Mouse (Mus musculus) neural tube, embryonic 12.5 days (tissue): ENCODE measurements around the gene Arl13b. TPM values are rescaled to one million over a fixed set of nuclear protein-coding genes. Genes with fewer than 3 reads are reported as not detected.

ENCODE experiments used
- ATAC-seq: fragments of 200-750 bp; cut with Nextera tagmentation; 2 replicates; pipeline ENCODE4 v1.8.0; 2017; ENCODE audit warnings: low read depth, mild to moderate bottlenecking, moderate TSS enrichment, moderate library complexity; ENCODE audit not compliant: low FRiP score
- H3K27ac ChIP-seq: fragments of 300-500 bp; sonication (generic); 2 replicates; pipeline ENCODE4 v1.5.1; 2016
- H3K27me3 ChIP-seq: fragments of 300-500 bp; sonication (generic); replicated peaks from 2 replicates; pipeline ENCODE4 v1.6.1; 2016; ENCODE audit warnings: mild to moderate bottlenecking
- H3K36me3 ChIP-seq: fragments of 300-500 bp; sonication (generic); 2 replicates; pipeline ENCODE4 v1.6.1; 2016; ENCODE audit warnings: mild to moderate bottlenecking
- H3K4me1 ChIP-seq: fragments of 300-500 bp; sonication (generic); 2 replicates; pipeline ENCODE4 v1.6.1; 2016
- H3K4me2 ChIP-seq: fragments of 300-500 bp; sonication (generic); replicated peaks from 2 replicates; pipeline ENCODE4 v1.6.1; 2016; ENCODE audit warnings: mild to moderate bottlenecking
- H3K4me3 ChIP-seq: fragments of 300-500 bp; sonication (generic); 2 replicates; pipeline ENCODE4 v1.5.1; 2016
- H3K9ac ChIP-seq: fragments of 300-500 bp; sonication (generic); 2 replicates; pipeline ENCODE4 v1.6.1; 2016; ENCODE audit warnings: mild to moderate bottlenecking
- H3K9me3 ChIP-seq: fragments of 300-500 bp; sonication (generic); 2 replicates; pipeline ENCODE4 v1.6.1; 2016; ENCODE audit warnings: mild to moderate bottlenecking
- WGBS: fragments of 180-500 bp; shearing (Covaris S2); methylation state at CpG from one replicate; pipeline ENCODE4 v1.1.7; 2016; 5-methylcytosine and 5-hydroxymethylcytosine counted together
- polyA plus RNA-seq: library from polyadenylated mRNA; unstranded; fragments of >200 nt; fragmentation: Nextera tagmentation; extraction: Ambion mirVana; gene quantifications from 2 replicates; pipeline ENCODE4 v1.2.1, GENCODE M21; 2016

The Arl13b gene
- polyA plus RNA-seq, 1 experiment from 2014 or later: 18.0 TPM

DNA sequence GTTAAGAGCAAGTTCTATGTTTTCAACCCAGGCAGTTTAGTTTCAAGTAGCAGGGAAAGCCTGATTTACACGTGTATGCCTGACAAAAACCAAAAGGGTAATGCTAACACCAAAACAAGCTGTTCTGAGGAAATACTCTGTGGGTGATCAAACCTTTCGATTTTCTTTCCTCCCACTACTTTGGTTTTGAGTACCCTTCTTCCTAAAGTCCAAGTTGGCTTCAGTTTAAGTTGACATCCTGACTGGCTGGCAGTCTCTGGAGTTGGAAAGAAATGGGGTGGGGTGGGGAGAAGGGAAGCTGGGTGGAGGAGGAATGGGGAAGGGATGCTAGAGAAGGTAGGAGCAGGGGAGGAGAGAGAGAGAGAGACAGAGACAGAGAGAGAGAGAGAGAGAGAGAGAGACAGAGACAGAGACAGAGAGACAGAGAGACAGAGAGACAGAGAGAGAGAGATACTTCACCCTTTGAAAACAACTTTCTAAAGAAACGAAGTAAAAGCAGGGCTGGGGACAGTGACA, 6.8 kb upstream of the Arl13b start:
- Histone ChIP-seq H3K36me3 (no peaks in the 10 kb centered on the region), H3K4me2 (peak overlapping the region; percentile 91), H3K9me3 (no peaks in the 10 kb centered on the region), H3K9ac (peak overlapping the region; percentile 69), H3K4me3 (peak overlapping the region; percentile 52), H3K27ac (no peak overlapping the region), H3K4me1 (no peaks in the 10 kb centered on the region), H3K27me3 (no peaks in the 10 kb centered on the region)
- no peak for ATAC-seq
- WGBS: 15% methylated on average over 3 of the region's 3 CpGs

- Histone ChIP-seq H3K9me3 (no peaks in the 10 kb centered on the region), H3K27ac (no peak overlapping the region), H3K36me3 (no peaks in the 10 kb centered on the region), H3K27me3 (no peaks in the 10 kb centered on the region), H3K4me1 (no peaks in the 10 kb centered on the region), H3K4me3 (no peak overlapping the region), H3K4me2 (no peak overlapping the region), H3K9ac (no peak overlapping the region)
- ATAC-seq: peak; percentile 12; the same call in 1 of the 2 replicates
- 86% methylated on average over 3 of the region's 3 CpGs for WGBS
Observed at GRCm38 (mm10) chr16:62852464-62853252, 5.8 kb upstream of the Arl13b start.

DNA sequence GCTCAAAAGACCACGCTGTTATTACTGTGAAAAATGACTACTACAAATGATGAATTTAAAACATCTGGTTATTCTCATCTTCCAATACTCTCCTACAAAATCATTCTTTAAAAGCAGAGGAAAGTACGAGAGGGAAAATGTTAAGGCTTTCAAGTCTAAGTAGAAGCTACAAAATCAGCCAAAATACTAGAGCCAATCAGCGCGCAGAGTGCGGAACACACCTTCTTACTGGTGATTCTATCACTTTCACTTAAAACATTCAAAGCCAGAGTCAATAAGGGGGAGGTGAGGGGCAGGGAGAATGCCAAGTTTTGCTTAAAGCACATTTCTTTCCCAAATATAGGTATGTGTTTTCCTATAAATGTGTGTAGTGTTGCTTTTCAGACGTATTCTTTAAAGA, 1.5 kb downstream of the Arl13b start:
- Histone ChIP-seq H3K4me2 (peak overlapping the region; percentile 88; the same call in 1 of the 2 replicates), H3K4me1 (peaks cover 9% of the 10 kb centered on the region; the same call in 1 of the 2 replicates), H3K9ac (no peak overlapping the region), H3K9me3 (no peaks in the 10 kb centered on the region), H3K27ac (no peak overlapping the region), H3K4me3 (no peak overlapping the region), H3K27me3 (no peaks in the 10 kb centered on the region), H3K36me3 (no peaks in the 10 kb centered on the region)
- ATAC-seq: no peak
- WGBS: 92% methylated on average over 6 of the region's 6 CpGs

DNA sequence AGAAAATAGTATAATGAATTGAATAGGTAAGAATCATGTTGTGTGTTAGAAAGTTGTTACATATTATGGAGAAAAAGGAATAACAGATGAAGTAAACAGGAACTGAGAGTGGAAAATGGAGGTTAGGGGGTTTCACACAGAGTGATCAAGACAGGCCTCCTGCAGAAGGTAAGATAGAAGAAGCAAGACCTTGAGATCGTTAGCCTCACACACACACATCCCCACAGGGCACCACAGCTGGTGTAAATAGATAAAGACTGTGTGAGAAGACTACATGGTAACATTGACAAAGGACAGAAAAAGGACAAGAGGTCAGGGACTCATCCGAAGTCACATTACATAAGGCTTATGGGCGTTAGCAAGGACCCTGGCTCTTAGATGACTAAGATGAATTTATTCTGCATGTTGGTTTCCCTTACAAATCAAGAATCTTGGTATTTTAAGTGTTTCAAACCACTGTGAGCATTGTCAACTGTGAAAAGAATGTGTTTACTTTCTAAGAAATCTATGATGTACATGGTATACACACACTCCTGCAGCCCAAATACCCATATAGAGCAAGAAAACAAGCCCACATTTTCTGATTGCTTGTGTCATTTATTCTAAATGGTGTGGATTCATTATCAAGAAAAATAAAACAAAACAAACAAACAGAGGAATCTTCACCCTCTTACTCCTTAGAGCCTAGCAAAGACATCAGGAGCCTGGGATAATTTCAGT, 12.7 kb downstream of the Arl13b start:
- Histone ChIP-seq H3K4me3 (no peak overlapping the region), H3K36me3 (no peaks in the 10 kb centered on the region), H3K9me3 (no peaks in the 10 kb centered on the region), H3K9ac (no peak overlapping the region), H3K4me1 (no peaks in the 10 kb centered on the region; the same call in 1 of the 2 replicates), H3K4me2 (no peak overlapping the region), H3K27me3 (no peaks in the 10 kb centered on the region), H3K27ac (no peak overlapping the region)
- WGBS: 74% methylated on average over 3 of the region's 3 CpGs
- no peak for ATAC-seq

- 19% methylated on average over 4 of the region's 4 CpGs for WGBS
- no peaks in the 10 kb centered on the region for H3K4me1 ChIP-seq
- no peak overlapping the region for H3K4me2 ChIP-seq
- H3K27ac ChIP-seq: no peak overlapping the region
- no peak overlapping the region for H3K9ac ChIP-seq
- no peak overlapping the region for H3K4me3 ChIP-seq
- H3K9me3 ChIP-seq: no peaks in the 10 kb centered on the region
- ATAC-seq: peak; percentile 53; the same call in 1 of the 2 replicates
- no peaks in the 10 kb centered on the region for H3K27me3 ChIP-seq
- H3K36me3 ChIP-seq: no peaks in the 10 kb centered on the region
Observed at GRCm38 (mm10) chr16:62832481-62832880, 14.4 kb downstream of the Arl13b start.

GRCm38 (mm10) chr16:62832027-62832426, 14.8 kb downstream of the Arl13b start:
- Histone ChIP-seq H3K27ac (no peak overlapping the region), H3K4me1 (no peaks in the 10 kb centered on the region), H3K9ac (no peak overlapping the region), H3K9me3 (no peaks in the 10 kb centered on the region), H3K36me3 (no peaks in the 10 kb centered on the region), H3K4me3 (no peak overlapping the region), H3K27me3 (no peaks in the 10 kb centered on the region), H3K4me2 (no peak overlapping the region)
- WGBS: 84% methylated on average over 2 of the region's 2 CpGs
- 0 out of 2 replicates have a peak, but pooled peaks have one; percentile 9 for ATAC-seq

- ATAC-seq: peak; percentile 54; the same call in 1 of the 2 replicates
- H3K27me3 ChIP-seq: no peaks in the 10 kb centered on the region
- no peaks in the 10 kb centered on the region for H3K9me3 ChIP-seq
Observed at GRCm38 (mm10) chr16:62826156-62827001, 20.5 kb downstream of the Arl13b start.

GRCm38 (mm10) chr16:62822472-62822871, 24.4 kb downstream of the Arl13b start:
- Histone ChIP-seq H3K36me3 (no peaks in the 10 kb centered on the region), H3K27ac (no peak overlapping the region), H3K4me3 (no peak overlapping the region), H3K27me3 (no peaks in the 10 kb centered on the region), H3K4me2 (no peak overlapping the region), H3K9me3 (no peaks in the 10 kb centered on the region), H3K4me1 (no peaks in the 10 kb centered on the region), H3K9ac (no peak overlapping the region)
- ATAC-seq: no peak
- WGBS: 95% methylated on average over 6 of the region's 6 CpGs

More at GRCm38 (mm10) chr16:62826156-62827001, 20.5 kb downstream of the Arl13b start:
- 74% methylated on average over 12 of the region's 12 CpGs for WGBS
- Histone ChIP-seq H3K4me1 (no peaks in the 10 kb centered on the region), H3K36me3 (no peaks in the 10 kb centered on the region), H3K4me3 (no peak overlapping the region), H3K4me2 (no peak overlapping the region), H3K27ac (no peak overlapping the region), H3K9ac (no peak overlapping the region)

GRCm38 (mm10) chr16:62814491-62814890, 32.3 kb downstream of the Arl13b start, which contains the start of gene Stx19:
Gene Stx19, plus strand, starts transcription at chr16:62814676.
- 0 out of 2 replicates have a peak, but pooled peaks cover 4% of the 10 kb centered on the region for H3K36me3 ChIP-seq
- no peak within 1 kb of the TSS for H3K4me3 ChIP-seq
- H3K27ac ChIP-seq: no peak within 1 kb of the TSS
- no peaks in the 10 kb centered on the region for H3K9me3 ChIP-seq
- H3K27me3 ChIP-seq: no peaks in the 10 kb centered on the region
- no peaks in the 10 kb centered on the region for H3K4me1 ChIP-seq
- 88% methylated on average over 5 of the region's 5 CpGs for WGBS
- H3K9ac ChIP-seq: no peak within 1 kb of the TSS
- H3K4me2 ChIP-seq: no peak within 1 kb of the TSS
- ATAC-seq: no peak

GRCm38 (mm10) chr16:62813790-62814189, 33.0 kb downstream of the Arl13b start:
- ATAC-seq: no peak
- Histone ChIP-seq H3K36me3 (0 out of 2 replicates have a peak, but pooled peaks cover 4% of the 10 kb centered on the region), H3K9me3 (no peaks in the 10 kb centered on the region), H3K9ac (no peak overlapping the region), H3K27ac (no peak overlapping the region), H3K27me3 (no peaks in the 10 kb centered on the region), H3K4me3 (no peak overlapping the region), H3K4me2 (no peak overlapping the region), H3K4me1 (no peaks in the 10 kb centered on the region)
- WGBS: 80% methylated on average over 5 of the region's 5 CpGs

- 90% methylated on average over 4 of the region's 4 CpGs for WGBS
- no peaks in the 10 kb centered on the region for H3K27me3 ChIP-seq
- H3K4me3 ChIP-seq: no peak overlapping the region
- ATAC-seq: no peak
- no peak overlapping the region for H3K27ac ChIP-seq
- H3K4me2 ChIP-seq: no peak overlapping the region
- no peak overlapping the region for H3K9ac ChIP-seq
- H3K36me3 ChIP-seq: 0 out of 2 replicates have a peak, but pooled peaks cover 4% of the 10 kb centered on the region
- H3K9me3 ChIP-seq: no peaks in the 10 kb centered on the region
- H3K4me1 ChIP-seq: no peaks in the 10 kb centered on the region
Observed at GRCm38 (mm10) chr16:62810855-62811254, 36.0 kb downstream of the Arl13b start.
